Comparison of ENCODE assay signal across 26 mouse cellular contexts in the genomic region with DNA sequence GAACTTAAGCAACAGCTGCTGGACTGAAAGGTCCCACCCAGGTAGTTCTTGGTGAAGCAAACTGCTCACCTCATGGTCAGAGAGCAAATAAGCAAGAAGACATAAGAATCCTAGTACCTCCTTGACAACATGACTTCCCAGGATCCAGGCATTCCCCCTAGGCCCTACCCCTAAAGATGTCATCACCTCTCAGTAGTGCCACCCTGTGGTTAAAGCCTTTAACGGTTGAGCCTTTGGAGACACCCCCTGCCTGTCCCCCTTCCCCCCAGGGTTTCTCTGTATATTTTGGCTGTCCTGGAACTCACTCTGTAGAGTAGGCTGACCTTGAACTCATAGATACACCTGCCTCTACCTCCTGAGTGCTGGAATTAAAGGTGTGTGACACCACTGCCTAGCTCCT. TPM values are rescaled to one million over a fixed set of nuclear protein-coding genes. Genes with fewer than 3 reads are reported as not detected.
DNase-seq lines count a peak whose midpoint lies in the region; ATAC-seq and TF ChIP-seq lines count a peak whose summit lies in the region.
"Had no signal": no experiment of that assay in that cellular context is flagged by ENCODE, and none has a peak within 500 bp of the region (broad histone marks: within the 10 kb centered on the region; RNA-seq: fewer than 3 reads in every experiment).

No protein-coding gene starts in this region.

- no peak overlapping the region for H3K27ac ChIP-seq in heart, postnatal 0 days (ENCODE audit: low read depth)
- no peak overlapping the region for H3K27ac ChIP-seq in layer of hippocampus, adult 2 months
- H3K27ac ChIP-seq in lung, postnatal 0 days (ENCODE audit: low read length), result no peak overlapping the region
- H3K27ac ChIP-seq: embryonic facial prominence, embryonic 12.5 days; embryonic facial prominence, embryonic 15.5 days; forebrain, embryonic 12.5 days; forebrain, embryonic 15.5 days; heart, embryonic 15.5 days; hindbrain, embryonic 14.5 days; hindbrain, postnatal 0 days had no signal

- no peak overlapping the region for H3K4me2 ChIP-seq in heart, postnatal 0 days (ENCODE audit: low read depth, low read length)
- no peak overlapping the region for H3K4me2 ChIP-seq in lung, postnatal 0 days (replicated peaks; ENCODE audit: low read depth, low read length)
- H3K4me2 ChIP-seq: embryonic facial prominence, embryonic 12.5 days; embryonic facial prominence, embryonic 15.5 days; forebrain, embryonic 12.5 days; forebrain, embryonic 15.5 days; heart, embryonic 12.5 days; heart, embryonic 15.5 days; hindbrain, embryonic 14.5 days had no signal

- H3K4me1 ChIP-seq in heart, postnatal 0 days (ENCODE audit: control insufficient read depth, insufficient read depth), result no peaks in the 10 kb centered on the region
- H3K4me1 ChIP-seq in lung, postnatal 0 days (ENCODE audit: insufficient read depth, low read depth, low read length), result no peaks in the 10 kb centered on the region
- H3K4me1 ChIP-seq: embryonic facial prominence, embryonic 12.5 days; embryonic facial prominence, embryonic 15.5 days; forebrain, embryonic 12.5 days; forebrain, embryonic 15.5 days; heart, embryonic 12.5 days; heart, embryonic 15.5 days had no signal

- no peak overlapping the region for H3K4me3 ChIP-seq in heart, postnatal 0 days (ENCODE audit: low read depth, low read length)
- no peak overlapping the region for H3K4me3 ChIP-seq in layer of hippocampus, adult 2 months
- no peak overlapping the region for H3K4me3 ChIP-seq in lung, postnatal 0 days (ENCODE audit: low read depth, low read length)
- H3K4me3 ChIP-seq: embryonic facial prominence, embryonic 12.5 days; embryonic facial prominence, embryonic 15.5 days; erythroblast, embryonic 14.5 days; forebrain, embryonic 12.5 days; forebrain, embryonic 15.5 days; heart, embryonic 12.5 days; heart, embryonic 15.5 days had no signal

- no peak for DNase-seq in heart, postnatal 0 days (ENCODE audit: low spot score)
- no peak for DNase-seq in heart, adult 11 months
- DNase-seq in layer of hippocampus, adult 2 months (ENCODE audit: low spot score in 2 of 2), result no peak
- DNase-seq in layer of hippocampus, postnatal 25 days (ENCODE audit: extremely low spot score in 1 of 2, low spot score in 1 of 2), result no peak
- no peak for DNase-seq in lung, postnatal 0 days (ENCODE audit: low spot score)
- no peak for DNase-seq in lung, postnatal 36 days
- peak; percentile 49 for DNase-seq in induced T-regulatory cell, adult 2 months (ENCODE audit: low read depth)
- no peak for DNase-seq in gastrocnemius, postnatal 10 days
- DNase-seq: adrenal gland, postnatal 10 days; adrenal gland, postnatal 36 days; cerebellum, adult 18-20 months; cerebellum, adult 9-10 months; cerebellum, postnatal 14 days; heart, adult 18-20 months; heart, postnatal 14 days; heart, postnatal 4 days had no signal

- TF ChIP-seq EP300 in heart, postnatal 0 days (IDR thresholded peaks at IDR 0.05; ENCODE audit: low read depth), result no peak
- TF ChIP-seq EP300 in lung, postnatal 0 days (IDR thresholded peaks at IDR 0.05), result no peak

- no peaks in the 10 kb centered on the region for H3K36me3 ChIP-seq in heart, postnatal 0 days (replicated peaks; ENCODE audit: control insufficient read depth, insufficient read depth, low read length)
- no peaks in the 10 kb centered on the region for H3K36me3 ChIP-seq in lung, postnatal 0 days (ENCODE audit: insufficient read depth, low read length)
- H3K36me3 ChIP-seq: embryonic facial prominence, embryonic 12.5 days; embryonic facial prominence, embryonic 15.5 days; forebrain, embryonic 12.5 days; forebrain, embryonic 15.5 days; heart, embryonic 12.5 days; heart, embryonic 15.5 days had no signal

- 0 out of 2 replicates have a peak, but pooled peaks have one; percentile 8 for TF ChIP-seq CTCF in heart, postnatal 0 days (IDR thresholded peaks at IDR 0.05; ENCODE audit: low read depth)
- TF ChIP-seq CTCF in layer of hippocampus, adult 2 months (conservative IDR thresholded peaks at IDR 0.05), result 0 out of 2 replicates have a peak, but pooled peaks have one; percentile 15
- peak; percentile 28 for TF ChIP-seq CTCF in lung, postnatal 0 days (IDR thresholded peaks at IDR 0.05)

- 0 out of 2 replicates have a peak, but pooled peaks cover 3% of the 10 kb centered on the region for H3K27me3 ChIP-seq in heart, postnatal 0 days (ENCODE audit: control insufficient read depth, insufficient read depth, low read length)
- H3K27me3 ChIP-seq in lung, postnatal 0 days (replicated peaks; ENCODE audit: insufficient read depth, low read length), result no peaks in the 10 kb centered on the region
- H3K27me3 ChIP-seq: embryonic facial prominence, embryonic 12.5 days; embryonic facial prominence, embryonic 15.5 days; forebrain, embryonic 12.5 days; forebrain, embryonic 15.5 days; heart, embryonic 15.5 days had no signal

- WGBS in heart, postnatal 0 days, result 39% methylated on average over 1 of the region's 1 CpGs
- WGBS in lung, postnatal 0 days, result 50% methylated on average over 1 of the region's 1 CpGs

- no peak for ATAC-seq in heart, postnatal 0 days (ENCODE audit: insufficient read depth, low read depth)
- no peak for ATAC-seq in lung, postnatal 0 days
- ATAC-seq: forebrain, embryonic 15.5 days; hindbrain, postnatal 0 days had no signal

- H3K9me3 ChIP-seq in heart, postnatal 0 days (replicated peaks; ENCODE audit: control insufficient read depth, low read length), result no peaks in the 10 kb centered on the region
- H3K9me3 ChIP-seq in lung, postnatal 0 days (ENCODE audit: low read length), result no peaks in the 10 kb centered on the region
- H3K9me3 ChIP-seq: embryonic facial prominence, embryonic 12.5 days; embryonic facial prominence, embryonic 15.5 days; forebrain, embryonic 12.5 days; forebrain, embryonic 15.5 days; heart, embryonic 15.5 days had no signal

- no peak overlapping the region for H3K9ac ChIP-seq in heart, postnatal 0 days (replicated peaks; ENCODE audit: low read depth, low read length)
- H3K9ac ChIP-seq in lung, postnatal 0 days (replicated peaks; ENCODE audit: low read depth), result no peak overlapping the region
- H3K9ac ChIP-seq: embryonic facial prominence, embryonic 12.5 days; embryonic facial prominence, embryonic 15.5 days; forebrain, embryonic 12.5 days; forebrain, embryonic 15.5 days; heart, embryonic 12.5 days; heart, embryonic 15.5 days; hindbrain, embryonic 14.5 days had no signal

RNA-seq across cellular contexts. Expression of a gene that starts 15.7 kb away (rescaled TPM):
- 4.3 and 10.1 TPM in 2 replicates for total RNA-seq in heart, postnatal 0 days (2014; rRNA removed; ENCODE audit: low replicate concordance)
- polyA plus RNA-seq in heart, postnatal 0 days (2015; fragmentation: Nextera tagmentation; extraction: Ambion mirVana), result 10.3 and 11.0 TPM in 2 replicates
- total RNA-seq in layer of hippocampus, adult 2 months (2021), result 1 to 10 TPM; 4.1 to 4.4 TPM
- 1 to 10 TPM; 4.8 to 6.1 TPM for total RNA-seq in layer of hippocampus, postnatal 25 days (2021)
- polyA plus RNA-seq in lung, postnatal 0 days (2015; fragmentation: Nextera tagmentation; extraction: Ambion mirVana), result 71.8 and 72.1 TPM in 2 replicates
- 1 to 10 TPM; 7.0 to 8.0 TPM for total RNA-seq in gastrocnemius, postnatal 10 days (2021)

RNA-seq across cellular contexts. Expression of a gene that starts 46.5 kb away (rescaled TPM):
- 0.62 and 2.6 TPM in 2 replicates for total RNA-seq in heart, postnatal 0 days (2014; rRNA removed; ENCODE audit: low replicate concordance)
- polyA plus RNA-seq in heart, postnatal 0 days (2015; fragmentation: Nextera tagmentation; extraction: Ambion mirVana), result 0.15 and 0.18 TPM in 2 replicates
- total RNA-seq in layer of hippocampus, adult 2 months (2021), result not detected
- total RNA-seq in layer of hippocampus, postnatal 25 days (2021), result not detected
- polyA plus RNA-seq in lung, postnatal 0 days (2015; fragmentation: Nextera tagmentation; extraction: Ambion mirVana), result 1.7 and 1.9 TPM in 2 replicates
- total RNA-seq in gastrocnemius, postnatal 10 days (2021), result under 1 TPM; 0.16 to 0.41 TPM
- total RNA-seq: common myeloid progenitor, adult 5-6 weeks had no signal

RNA-seq across cellular contexts. Expression of a gene that starts 57.9 kb away (rescaled TPM):
- total RNA-seq in heart, postnatal 0 days (2014; rRNA removed; ENCODE audit: low replicate concordance), result 21.3 and 43.9 TPM in 2 replicates
- 16.3 and 19.3 TPM in 2 replicates for polyA plus RNA-seq in heart, postnatal 0 days (2015; fragmentation: Nextera tagmentation; extraction: Ambion mirVana)
- total RNA-seq in layer of hippocampus, adult 2 months (2021), result 100 to 1,000 TPM; 162 to 170 TPM
- total RNA-seq in layer of hippocampus, postnatal 25 days (2021), result 100 to 1,000 TPM; 173 to 185 TPM
- polyA plus RNA-seq in lung, postnatal 0 days (2015; fragmentation: Nextera tagmentation; extraction: Ambion mirVana), result 41.0 and 47.7 TPM in 2 replicates
- 10 to 100 TPM; 25.0 to 29.2 TPM for total RNA-seq in gastrocnemius, postnatal 10 days (2021)
- polyA plus RNA-seq: erythroblast, embryonic 14.5 days had no signal
